Mouse (Mus musculus) brain, embryonic 14.5 days (tissue): ENCODE measurements around the gene Serpina6.

ENCODE experiments used
- CTCF ChIP-seq: fragments of 200-500 bp; IDR thresholded peaks from 2 replicates; pipeline ENCODE4 v1.5.1; 2012; ENCODE audit warnings: inconsistent platforms, mild to moderate bottlenecking, moderate library complexity, borderline replicate concordance; ENCODE audit not compliant: insufficient read depth, insufficient read length; ENCODE audit errors: extremely low read depth
- POLR2A ChIP-seq: fragments of 200-500 bp; IDR thresholded peaks from 2 replicates; pipeline ENCODE4 v1.6.1; 2012; ENCODE audit warnings: mild to moderate bottlenecking, inconsistent platforms, borderline replicate concordance; ENCODE audit not compliant: poor library complexity, insufficient read depth, insufficient read length, severe bottlenecking; ENCODE audit errors: extremely low read depth

GRCm38 (mm10) chr12:103634430-103634829, 22.6 kb downstream of the Serpina6 start:
- TF ChIP-seq CTCF (no peak), POLR2A (no peak)
